Mouse (Mus musculus) embryonic facial prominence, embryonic 14.5 days (tissue): ENCODE measurements at regions not wholly inside any gene's neighbourhood (a gene's known extent, or its start where the extent isn't known, plus 50 kb on each side); places are given as distances from the start of the nearest gene placed in this dataset.

Source experiments
- ATAC-seq: fragments of 200-750 bp; cut with Nextera tagmentation; 2 replicates; pipeline ENCODE4 v1.8.0; 2017; ENCODE audit warnings: low read depth, moderate number of reproducible peaks, moderate TSS enrichment
- DNase-seq: peaks from one replicate; pipeline ENCODE4 v3.0.0-alpha.2; 2015; ENCODE audit warnings: low spot score
- H3K27ac ChIP-seq: fragments of 300-500 bp; sonication (generic); replicated peaks from 2 replicates; pipeline ENCODE4 v1.5.1; 2014; ENCODE audit warnings: low read depth, mild to moderate bottlenecking, low read length, moderate library complexity
- H3K27me3 ChIP-seq: fragments of 300-500 bp; sonication (generic); replicated peaks from 2 replicates; pipeline ENCODE4 v1.6.1; 2014; ENCODE audit warnings: low read length; ENCODE audit not compliant: control insufficient read depth, insufficient read depth
- H3K36me3 ChIP-seq: fragments of 300-500 bp; sonication (generic); 2 replicates; pipeline ENCODE4 v1.6.1; 2014; ENCODE audit warnings: low read length, mixed read lengths; ENCODE audit not compliant: control insufficient read depth, insufficient read depth
- H3K4me1 ChIP-seq: fragments of 300-500 bp; sonication (generic); 2 replicates; pipeline ENCODE4 v1.6.1; 2014; ENCODE audit warnings: antibody characterized with exemption, low read length; ENCODE audit not compliant: control insufficient read depth, insufficient read depth
- H3K4me2 ChIP-seq: fragments of 300-500 bp; sonication (generic); 2 replicates; pipeline ENCODE4 v1.6.1; 2014; ENCODE audit warnings: low read depth, mild to moderate bottlenecking, low read length, moderate library complexity, mixed read lengths
- H3K4me3 ChIP-seq: fragments of 300-500 bp; sonication (generic); 2 replicates; pipeline ENCODE4 v1.5.1; 2014; ENCODE audit warnings: low read depth, mild to moderate bottlenecking, low read length
- H3K9ac ChIP-seq: fragments of 300-500 bp; sonication (generic); 2 replicates; pipeline ENCODE4 v1.6.1; 2014; ENCODE audit warnings: low read depth, mild to moderate bottlenecking, low read length, moderate library complexity, mixed read lengths
- H3K9me3 ChIP-seq: fragments of 300-500 bp; sonication (generic); 2 replicates; pipeline ENCODE4 v1.6.1; 2016; ENCODE audit warnings: low read length; ENCODE audit not compliant: control insufficient read depth
- WGBS: fragments of 180-500 bp; shearing (Covaris S2); extraction: QIAGEN DNeasy Blood & Tissue Kit; methylation state at CpG from one replicate; pipeline ENCODE4 v1.1.7; 2014; 5-methylcytosine and 5-hydroxymethylcytosine counted together

- no peak overlapping the region for H3K9ac ChIP-seq
- no peaks in the 10 kb centered on the region for H3K36me3 ChIP-seq
- ATAC-seq (no peak; the same call in 1 of the 2 replicates), DNase-seq (peak; percentile 71)
- H3K4me1 ChIP-seq = no peaks in the 10 kb centered on the region
- H3K9me3 ChIP-seq = no peaks in the 10 kb centered on the region
- WGBS = 54% methylated on average over 8 of the region's 8 CpGs
- no peak overlapping the region for H3K4me3 ChIP-seq
- H3K4me2 ChIP-seq = no peak overlapping the region
- H3K27ac ChIP-seq = no peak overlapping the region
- H3K27me3 ChIP-seq = no peaks in the 10 kb centered on the region
Observed at GRCm38 (mm10) chr15:56014059-56014620, 1463.3 kb downstream of the Slc22a22 start.

- H3K9ac ChIP-seq = no peak overlapping the region
- no peaks in the 10 kb centered on the region for H3K4me1 ChIP-seq
- H3K27me3 ChIP-seq = no peaks in the 10 kb centered on the region
- no peak overlapping the region for H3K4me2 ChIP-seq
- ATAC-seq (no peak), DNase-seq (no peak)
- no peaks in the 10 kb centered on the region for H3K9me3 ChIP-seq
- 75% methylated on average over 5 of the region's 5 CpGs for WGBS
- H3K36me3 ChIP-seq = no peaks in the 10 kb centered on the region
- no peak overlapping the region for H3K4me3 ChIP-seq
- H3K27ac ChIP-seq = no peak overlapping the region
Observed at GRCm38 (mm10) chr15:56008603-56009174, 1468.7 kb downstream of the Slc22a22 start.

- Histone ChIP-seq H3K9me3 (no peaks in the 10 kb centered on the region), H3K36me3 (no peaks in the 10 kb centered on the region), H3K9ac (no peak overlapping the region), H3K4me2 (no peak overlapping the region), H3K27me3 (no peaks in the 10 kb centered on the region), H3K4me1 (no peaks in the 10 kb centered on the region), H3K27ac (no peak overlapping the region), H3K4me3 (no peak overlapping the region)
- no peak for DNase-seq
- 77% methylated on average over 3 of the region's 3 CpGs for WGBS
- ATAC-seq = no peak
Observed at GRCm38 (mm10) chr15:56007376-56007775, 1470.0 kb downstream of the Slc22a22 start.

GRCm38 (mm10) chr15:56005361-56005760, 1472.1 kb downstream of the Slc22a22 start:
- Histone ChIP-seq H3K9me3 (no peaks in the 10 kb centered on the region), H3K27ac (no peak overlapping the region), H3K9ac (no peak overlapping the region), H3K4me2 (no peak overlapping the region), H3K36me3 (no peaks in the 10 kb centered on the region), H3K4me1 (no peaks in the 10 kb centered on the region), H3K27me3 (no peaks in the 10 kb centered on the region), H3K4me3 (no peak overlapping the region)
- DNase-seq (no peak), ATAC-seq (no peak)
- 87% methylated on average over 8 of the region's 8 CpGs for WGBS

DNA sequence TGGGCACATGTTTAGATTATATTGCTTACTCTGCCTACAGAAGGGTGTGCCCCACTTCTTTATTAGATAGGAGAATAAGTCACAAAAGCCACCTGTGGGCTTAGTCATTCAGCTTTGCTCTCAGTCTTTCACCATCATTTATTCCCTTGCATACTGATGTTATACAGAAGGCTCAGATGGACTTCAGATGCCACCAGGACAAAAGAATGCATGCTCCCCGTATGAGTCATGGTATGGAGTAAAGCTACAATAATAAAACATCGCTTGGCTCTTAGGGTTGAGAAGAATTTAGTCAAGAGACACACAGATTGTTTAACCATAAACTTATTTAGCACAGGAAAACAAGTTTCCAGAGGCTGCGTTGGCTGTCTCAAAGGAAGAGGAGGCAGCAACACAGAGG, 1473.5 kb downstream of the Slc22a22 start:
- ATAC-seq (no peak), DNase-seq (no peak)
- WGBS = 84% methylated on average over 3 of the region's 3 CpGs
- Histone ChIP-seq H3K27me3 (no peaks in the 10 kb centered on the region), H3K4me1 (no peaks in the 10 kb centered on the region), H3K27ac (no peak overlapping the region), H3K36me3 (no peaks in the 10 kb centered on the region), H3K9ac (no peak overlapping the region), H3K9me3 (no peaks in the 10 kb centered on the region), H3K4me3 (no peak overlapping the region), H3K4me2 (no peak overlapping the region)

- 88% methylated on average over 4 of the region's 4 CpGs for WGBS
- H3K27me3 ChIP-seq = no peaks in the 10 kb centered on the region
- no peaks in the 10 kb centered on the region for H3K36me3 ChIP-seq
- ATAC-seq (no peak), DNase-seq (no peak)
- no peak overlapping the region for H3K4me3 ChIP-seq
- no peaks in the 10 kb centered on the region for H3K4me1 ChIP-seq
- no peak overlapping the region for H3K9ac ChIP-seq
- H3K9me3 ChIP-seq = no peaks in the 10 kb centered on the region
- H3K4me2 ChIP-seq = no peak overlapping the region
- no peak overlapping the region for H3K27ac ChIP-seq
Observed at GRCm38 (mm10) chr15:55999605-56000004, 1477.8 kb downstream of the Slc22a22 start.

GRCm38 (mm10) chr15:55997977-55998376, 1479.4 kb downstream of the Slc22a22 start:
- 81% methylated on average over 4 of the region's 4 CpGs for WGBS
- H3K27me3 ChIP-seq = no peaks in the 10 kb centered on the region
- H3K9ac ChIP-seq = no peak overlapping the region
- DNase-seq = no peak
- H3K27ac ChIP-seq = no peak overlapping the region
- no peak overlapping the region for H3K4me2 ChIP-seq
- H3K4me1 ChIP-seq = no peaks in the 10 kb centered on the region
- no peaks in the 10 kb centered on the region for H3K9me3 ChIP-seq
- no peak for ATAC-seq
- no peaks in the 10 kb centered on the region for H3K36me3 ChIP-seq
- H3K4me3 ChIP-seq = no peak overlapping the region

- H3K4me3 ChIP-seq = no peak overlapping the region
- no peak for DNase-seq
- H3K27me3 ChIP-seq = no peaks in the 10 kb centered on the region
- no peaks in the 10 kb centered on the region for H3K4me1 ChIP-seq
- no peak overlapping the region for H3K4me2 ChIP-seq
- no peak for ATAC-seq
- H3K9me3 ChIP-seq = no peaks in the 10 kb centered on the region
- H3K27ac ChIP-seq = no peak overlapping the region
- 86% methylated on average over 3 of the region's 3 CpGs for WGBS
- H3K9ac ChIP-seq = no peak overlapping the region
- no peaks in the 10 kb centered on the region for H3K36me3 ChIP-seq
Observed at GRCm38 (mm10) chr15:55994680-55995079, 1482.7 kb downstream of the Slc22a22 start.

DNA sequence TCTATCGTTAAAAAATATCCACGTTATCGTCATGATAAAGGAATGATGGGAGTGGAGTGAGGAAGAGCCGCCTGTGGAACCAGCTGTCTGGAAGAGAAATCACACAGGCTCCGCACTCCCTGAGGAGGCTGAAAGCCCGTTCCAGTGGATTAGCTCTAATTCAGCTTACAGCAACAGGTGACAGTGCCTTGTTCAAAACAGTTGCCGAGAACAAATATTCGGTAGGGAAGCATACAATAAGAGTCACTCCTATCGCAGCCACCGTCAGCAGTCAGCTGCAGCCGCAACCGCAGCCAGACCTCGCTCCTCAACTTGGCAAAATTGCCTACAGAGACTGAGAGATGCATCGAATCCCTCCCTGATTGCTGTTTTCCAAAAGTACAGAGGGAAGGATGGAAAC, 1501.6 kb downstream of the Slc22a22 start:
- no peak overlapping the region for H3K9ac ChIP-seq
- H3K27ac ChIP-seq = no peak overlapping the region
- peak; percentile 80; the same call in 1 of the 2 replicates for ATAC-seq
- H3K4me3 ChIP-seq = no peak overlapping the region
- 68% methylated on average over 14 of the region's 14 CpGs for WGBS
- H3K36me3 ChIP-seq = no peaks in the 10 kb centered on the region
- H3K9me3 ChIP-seq = no peaks in the 10 kb centered on the region
- no peak overlapping the region for H3K4me2 ChIP-seq
- H3K4me1 ChIP-seq = no peaks in the 10 kb centered on the region
- H3K27me3 ChIP-seq = no peaks in the 10 kb centered on the region
- peak; percentile 79 for DNase-seq
